Mouse (Mus musculus): ENCODE measurements at regions not wholly inside any gene's neighbourhood (a gene's known extent, or its start where the extent isn't known, plus 50 kb on each side); places are given as distances from the start of the nearest gene placed in this dataset.

DNA sequence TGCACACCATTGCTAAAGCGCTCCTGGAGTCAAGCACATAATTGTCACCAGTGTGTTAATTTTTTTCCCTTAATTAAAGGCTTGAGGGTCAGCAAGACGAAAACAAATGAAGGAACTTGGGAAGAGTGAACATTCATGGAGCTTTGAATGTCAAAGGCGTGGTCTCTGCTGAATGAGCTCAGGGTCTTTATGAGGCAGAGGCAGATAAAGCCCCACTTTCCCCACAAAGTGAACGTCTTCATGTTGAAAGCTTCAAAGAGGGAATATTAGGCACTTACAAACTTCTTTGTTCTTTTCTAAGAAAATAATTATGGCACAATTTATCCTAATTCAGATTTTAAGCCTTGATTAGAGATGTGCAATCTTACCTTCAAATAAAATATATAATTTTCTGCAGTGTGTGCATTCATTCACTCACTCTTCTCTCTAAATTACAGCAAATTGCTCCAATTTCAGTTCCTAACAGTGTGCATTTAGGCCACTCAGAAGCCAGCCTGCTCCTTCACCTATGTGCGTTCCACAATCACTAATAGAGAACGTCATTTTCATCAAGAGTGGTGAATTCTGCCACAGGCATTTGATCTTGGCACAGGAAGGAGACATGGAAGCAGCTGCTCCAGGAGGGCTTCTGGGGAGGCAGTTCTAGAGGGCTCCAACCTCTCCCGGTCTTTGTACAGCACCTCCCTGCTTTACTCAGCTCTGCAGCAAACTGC, 412.1 kb downstream of the Sox11 start:
- no peaks in the 10 kb centered on the region for H3K27me3 ChIP-seq (ENCODE audit: insufficient read depth, low read length)
- no peaks in the 10 kb centered on the region for H3K36me3 ChIP-seq (ENCODE audit: insufficient read depth, low read length)
- no peak for TF ChIP-seq NANOG (IDR thresholded peaks at IDR 0.05; ENCODE audit: borderline replicate concordance, low read length)
- no peak for TF ChIP-seq CTCF (conservative IDR thresholded peaks at IDR 0.05; ENCODE audit: low read length)
- TF ChIP-seq POU5F1 (IDR thresholded peaks at IDR 0.05; ENCODE audit: borderline replicate concordance, low read length), result no peak
- H3K9me3 ChIP-seq (ENCODE audit: low read length), result no peaks in the 10 kb centered on the region
- H3K4me3 ChIP-seq (replicated peaks; ENCODE audit: low read length), result no peak overlapping the region
- no peaks in the 10 kb centered on the region for H3K4me1 ChIP-seq (replicated peaks; ENCODE audit: low read depth, low read length)

DNA sequence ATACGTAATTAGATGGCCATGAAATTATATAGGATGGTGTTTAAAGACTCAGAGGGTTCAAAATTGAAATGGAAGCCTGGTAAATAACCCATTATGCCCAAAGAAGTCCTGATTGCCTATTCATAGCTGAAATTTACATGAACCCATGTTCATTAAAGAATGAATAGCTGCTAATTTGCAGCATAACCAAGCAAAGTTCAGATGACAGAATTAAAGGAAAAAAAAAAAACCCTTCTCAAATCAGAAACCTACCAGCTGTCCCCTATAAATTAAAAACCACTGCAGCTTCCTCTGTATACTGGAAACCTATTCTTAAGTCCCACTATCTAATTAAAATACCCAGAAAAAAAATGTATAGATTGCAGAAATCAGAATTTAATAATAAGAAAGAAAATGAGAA, 436.2 kb downstream of the Sox11 start:
- no peaks in the 10 kb centered on the region for H3K9me3 ChIP-seq (ENCODE audit: low read length)
- H3K4me3 ChIP-seq (replicated peaks; ENCODE audit: low read length), result no peak overlapping the region
- H3K27me3 ChIP-seq (ENCODE audit: insufficient read depth, low read length), result peaks cover 12% of the 10 kb centered on the region; the same call in 1 of the 2 replicates
- no peaks in the 10 kb centered on the region for H3K36me3 ChIP-seq (ENCODE audit: insufficient read depth, low read length)
- peaks cover 8% of the 10 kb centered on the region for H3K4me1 ChIP-seq (replicated peaks; ENCODE audit: low read depth, low read length)
- TF ChIP-seq POU5F1 (IDR thresholded peaks at IDR 0.05; ENCODE audit: borderline replicate concordance, low read length) (no peak), NANOG (IDR thresholded peaks at IDR 0.05; ENCODE audit: borderline replicate concordance, low read length) (no peak), CTCF (conservative IDR thresholded peaks at IDR 0.05; ENCODE audit: low read length) (no peak)

GRCm38 (mm10) chr12:26903894-26904272, 434.9 kb downstream of the Cmpk2 start:
- H3K36me3 ChIP-seq (ENCODE audit: insufficient read depth, low read length), result no peaks in the 10 kb centered on the region
- H3K27me3 ChIP-seq (ENCODE audit: insufficient read depth, low read length), result peaks cover 12% of the 10 kb centered on the region; the same call in 1 of the 2 replicates
- H3K9me3 ChIP-seq (ENCODE audit: low read length), result no peaks in the 10 kb centered on the region
- peaks cover 8% of the 10 kb centered on the region for H3K4me1 ChIP-seq (replicated peaks; ENCODE audit: low read depth, low read length)
- H3K4me3 ChIP-seq (replicated peaks; ENCODE audit: low read length), result no peak overlapping the region
- TF ChIP-seq POU5F1 (IDR thresholded peaks at IDR 0.05; ENCODE audit: borderline replicate concordance, low read length) (no peak), CTCF (conservative IDR thresholded peaks at IDR 0.05; ENCODE audit: low read length) (no peak), NANOG (IDR thresholded peaks at IDR 0.05; ENCODE audit: borderline replicate concordance, low read length) (no peak)

GRCm38 (mm10) chr12:26903073-26903893, 434.3 kb downstream of the Cmpk2 start:
- Histone ChIP-seq H3K27me3 (ENCODE audit: insufficient read depth, low read length) (peaks cover 12% of the 10 kb centered on the region; the same call in 1 of the 2 replicates), H3K4me3 (replicated peaks; ENCODE audit: low read length) (no peak overlapping the region), H3K36me3 (ENCODE audit: insufficient read depth, low read length) (no peaks in the 10 kb centered on the region), H3K9me3 (ENCODE audit: low read length) (no peaks in the 10 kb centered on the region), H3K4me1 (replicated peaks; ENCODE audit: low read depth, low read length) (peaks cover 8% of the 10 kb centered on the region)
- TF ChIP-seq POU5F1 (IDR thresholded peaks at IDR 0.05; ENCODE audit: borderline replicate concordance, low read length) (no peak), NANOG (IDR thresholded peaks at IDR 0.05; ENCODE audit: borderline replicate concordance, low read length) (no peak), CTCF (conservative IDR thresholded peaks at IDR 0.05; ENCODE audit: low read length) (no peak)

GRCm38 (mm10) chr12:26891190-26891589, 422.2 kb downstream of the Cmpk2 start:
- H3K4me3 ChIP-seq (replicated peaks; ENCODE audit: low read length), result no peak overlapping the region
- no peaks in the 10 kb centered on the region for H3K27me3 ChIP-seq (ENCODE audit: insufficient read depth, low read length)
- H3K36me3 ChIP-seq (ENCODE audit: insufficient read depth, low read length), result no peaks in the 10 kb centered on the region
- 0 out of 2 replicates have a peak, but pooled peaks cover 3% of the 10 kb centered on the region for H3K4me1 ChIP-seq (replicated peaks; ENCODE audit: low read depth, low read length)
- no peaks in the 10 kb centered on the region for H3K9me3 ChIP-seq (ENCODE audit: low read length)
- TF ChIP-seq CTCF (conservative IDR thresholded peaks at IDR 0.05; ENCODE audit: low read length) (no peak), NANOG (IDR thresholded peaks at IDR 0.05; ENCODE audit: borderline replicate concordance, low read length) (no peak), POU5F1 (IDR thresholded peaks at IDR 0.05; ENCODE audit: borderline replicate concordance, low read length) (no peak)

DNA sequence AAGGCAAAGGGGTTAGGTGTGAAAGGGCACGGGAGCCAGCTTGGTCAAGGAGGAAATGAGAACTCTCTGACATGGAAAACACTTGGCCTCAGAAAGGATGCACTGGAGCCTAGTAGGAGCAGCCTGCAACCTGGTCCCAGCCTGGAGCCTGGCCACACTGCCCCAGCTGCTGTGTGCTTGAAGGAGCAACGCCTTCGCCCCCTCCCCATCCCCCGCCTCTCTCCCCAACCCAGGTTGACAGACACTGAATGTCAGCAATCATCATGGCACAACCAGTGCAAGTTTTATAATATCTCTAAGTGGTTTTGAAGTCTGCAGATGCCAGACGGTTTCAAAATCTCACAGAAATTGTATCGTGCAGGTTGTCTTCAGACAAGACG, 417.6 kb downstream of the Cmpk2 start:
- Histone ChIP-seq H3K4me1 (replicated peaks; ENCODE audit: low read depth, low read length) (0 out of 2 replicates have a peak, but pooled peaks cover 5% of the 10 kb centered on the region), H3K4me3 (replicated peaks; ENCODE audit: low read length) (no peak overlapping the region), H3K9me3 (ENCODE audit: low read length) (no peaks in the 10 kb centered on the region), H3K36me3 (ENCODE audit: insufficient read depth, low read length) (no peaks in the 10 kb centered on the region), H3K27me3 (ENCODE audit: insufficient read depth, low read length) (peaks cover 4% of the 10 kb centered on the region; the same call in 1 of the 2 replicates)
- TF ChIP-seq NANOG (IDR thresholded peaks at IDR 0.05; ENCODE audit: borderline replicate concordance, low read length) (no peak), POU5F1 (IDR thresholded peaks at IDR 0.05; ENCODE audit: borderline replicate concordance, low read length) (no peak), CTCF (conservative IDR thresholded peaks at IDR 0.05; ENCODE audit: low read length) (no peak)

DNA sequence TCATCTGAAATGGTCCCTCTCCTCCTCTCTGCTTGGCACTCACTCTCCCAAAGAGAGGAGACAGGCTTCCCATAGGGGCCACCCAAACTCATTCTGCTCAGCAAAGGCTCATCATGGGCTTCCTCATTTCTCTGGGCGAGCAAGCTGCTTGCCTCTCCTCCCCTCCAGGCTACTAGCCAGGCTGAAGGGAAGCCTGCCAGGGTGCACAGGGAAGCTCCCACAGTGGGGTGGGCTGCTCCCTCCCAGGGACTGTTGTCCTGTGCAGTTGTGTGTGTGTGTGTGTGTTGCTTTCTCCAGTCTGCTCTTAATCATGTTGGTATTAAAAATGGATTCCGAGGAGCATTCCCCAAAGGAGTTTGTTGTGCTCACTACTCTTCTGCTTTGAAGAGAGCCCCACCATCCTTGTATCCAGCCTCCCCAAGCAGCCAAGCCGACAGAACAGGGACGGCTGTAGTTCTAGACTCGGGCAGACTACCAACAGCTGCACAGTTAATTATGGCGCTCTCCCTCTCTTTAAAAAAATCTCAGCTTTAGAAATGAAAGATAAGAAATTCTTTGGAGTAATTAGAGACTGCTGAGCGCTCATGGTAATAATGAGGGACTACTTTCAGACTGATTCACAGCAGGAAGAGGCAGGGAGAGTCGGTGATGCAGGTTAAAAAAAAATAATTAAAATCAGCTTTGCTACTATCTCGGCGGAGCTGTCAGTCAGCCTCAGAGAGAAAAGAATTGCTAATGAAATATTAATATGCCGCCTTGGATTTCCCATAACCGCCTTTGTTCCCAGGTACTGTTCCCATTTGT, 417.0 kb downstream of the Cmpk2 start:
- 0 out of 2 replicates have a peak, but pooled peaks cover 5% of the 10 kb centered on the region for H3K4me1 ChIP-seq (replicated peaks; ENCODE audit: low read depth, low read length)
- H3K27me3 ChIP-seq (ENCODE audit: insufficient read depth, low read length), result peaks cover 4% of the 10 kb centered on the region; the same call in 1 of the 2 replicates
- no peaks in the 10 kb centered on the region for H3K36me3 ChIP-seq (ENCODE audit: insufficient read depth, low read length)
- no peaks in the 10 kb centered on the region for H3K9me3 ChIP-seq (ENCODE audit: low read length)
- H3K4me3 ChIP-seq (replicated peaks; ENCODE audit: low read length), result no peak overlapping the region
- TF ChIP-seq POU5F1 (IDR thresholded peaks at IDR 0.05; ENCODE audit: borderline replicate concordance, low read length), result no peak
- no peak for TF ChIP-seq CTCF (conservative IDR thresholded peaks at IDR 0.05; ENCODE audit: low read length)
- TF ChIP-seq NANOG (IDR thresholded peaks at IDR 0.05; ENCODE audit: borderline replicate concordance, low read length), result no peak

- no peaks in the 10 kb centered on the region for H3K36me3 ChIP-seq (ENCODE audit: insufficient read depth, low read length)
- no peak overlapping the region for H3K4me3 ChIP-seq (replicated peaks; ENCODE audit: low read length)
- H3K9me3 ChIP-seq (ENCODE audit: low read length), result no peaks in the 10 kb centered on the region
- H3K4me1 ChIP-seq (replicated peaks; ENCODE audit: low read depth, low read length), result 0 out of 2 replicates have a peak, but pooled peaks cover 5% of the 10 kb centered on the region
- no peak for TF ChIP-seq CTCF (conservative IDR thresholded peaks at IDR 0.05; ENCODE audit: low read length)
- TF ChIP-seq POU5F1 (IDR thresholded peaks at IDR 0.05; ENCODE audit: borderline replicate concordance, low read length), result no peak
- TF ChIP-seq NANOG (IDR thresholded peaks at IDR 0.05; ENCODE audit: borderline replicate concordance, low read length), result no peak
- H3K27me3 ChIP-seq (ENCODE audit: insufficient read depth, low read length), result peaks cover 4% of the 10 kb centered on the region; the same call in 1 of the 2 replicates
Observed at GRCm38 (mm10) chr12:26885083-26885482, 416.1 kb downstream of the Cmpk2 start.

All from E14TG2a.4 (cell line).